Mouse (Mus musculus): ENCODE results near the gene Slc9a3r2. TPM values are rescaled to one million over a fixed set of nuclear protein-coding genes. Genes with fewer than 3 reads are reported as not detected.
A peak's percentile ranks its signal among the peaks of the same experiment; 100 is the strongest.
"Not testable (repeated sequence)": the region's sequence is repeated elsewhere in the genome, so short reads cannot be mapped to it uniquely, and the experiment has no call there.

Slc9a3r2 gene
- polyA plus RNA-seq, 1 experiment from 2014 or later = 10.2 TPM

GRCm38 (mm10) chr17:24686514-24686913, 36.4 kb upstream of the Slc9a3r2 start:
- Histone ChIP-seq H3K4me3 (replicated peaks) (0 out of 2 replicates have a peak overlapping the region, but pooled peaks have one; percentile 6), H3K9ac (no peak overlapping the region), H3K36me3 (peaks cover 11% of the 10 kb centered on the region), H3K4me1 (replicated peaks) (peaks cover 34% of the 10 kb centered on the region), H3K27ac (no peak overlapping the region), H3K27me3 (peaks cover 55% of the 10 kb centered on the region), H3K9me3 (replicated peaks) (no peaks in the 10 kb centered on the region), H3K4me2 (peak overlapping the region; percentile 77)
- 33% methylated on average over 16 of the region's 16 CpGs for WGBS (ENCODE audit: insufficient replicate concordance)
- peak; percentile 53 for DNase-seq
- peak; percentile 51 for ATAC-seq (ENCODE audit: low read depth)

GRCm38 (mm10) chr17:24677500-24678080, 27.5 kb upstream of the Slc9a3r2 start:
- Histone ChIP-seq H3K27ac (no peak overlapping the region), H3K27me3 (no peaks in the 10 kb centered on the region), H3K4me3 (replicated peaks) (no peak overlapping the region), H3K9me3 (replicated peaks) (no peaks in the 10 kb centered on the region), H3K4me2 (no peak overlapping the region), H3K36me3 (peaks cover 65% of the 10 kb centered on the region), H3K9ac (no peak overlapping the region), H3K4me1 (replicated peaks) (peaks cover 45% of the 10 kb centered on the region)
- ATAC-seq (ENCODE audit: low read depth) (peak; percentile 44; the same call in 1 of the 2 replicates), DNase-seq (no peak)
- WGBS (ENCODE audit: insufficient replicate concordance) = 77% methylated on average over 24 of the region's 24 CpGs

- Histone ChIP-seq H3K4me1 (replicated peaks) (peaks cover 52% of the 10 kb centered on the region), H3K27me3 (no peaks in the 10 kb centered on the region), H3K9ac (no peak overlapping the region), H3K27ac (no peak overlapping the region), H3K4me3 (replicated peaks) (no peak overlapping the region), H3K4me2 (no peak overlapping the region), H3K9me3 (replicated peaks) (no peaks in the 10 kb centered on the region), H3K36me3 (peaks cover 58% of the 10 kb centered on the region)
- 88% methylated on average over 5 of the region's 5 CpGs for WGBS (ENCODE audit: insufficient replicate concordance)
- ATAC-seq (ENCODE audit: low read depth) (no peak), DNase-seq (no peak)
These were observed 26.8 kb upstream of the Slc9a3r2 start for GRCm38 (mm10) chr17:24676877-24677276.

- peaks cover 59% of the 10 kb centered on the region for H3K4me1 ChIP-seq (replicated peaks)
- 63% methylated on average over 2 of the region's 2 CpGs for WGBS (ENCODE audit: insufficient replicate concordance)
These were observed 26.1 kb upstream of the Slc9a3r2 start for GRCm38 (mm10) chr17:24676187-24676586.

GRCm38 (mm10) chr17:24674277-24674676, 24.1 kb upstream of the Slc9a3r2 start:
- Histone ChIP-seq H3K4me2 (no peak overlapping the region), H3K27ac (no peak overlapping the region; the same call in 1 of the 2 replicates), H3K4me1 (replicated peaks) (peaks cover 73% of the 10 kb centered on the region), H3K27me3 (no peaks in the 10 kb centered on the region), H3K4me3 (replicated peaks) (no peak overlapping the region), H3K9ac (peak overlapping the region; percentile 35; the same call in 1 of the 2 replicates), H3K9me3 (replicated peaks) (no peaks in the 10 kb centered on the region), H3K36me3 (peaks cover 32% of the 10 kb centered on the region)
- DNase-seq = no peak
- no peak for ATAC-seq (ENCODE audit: low read depth)
- WGBS (ENCODE audit: insufficient replicate concordance) = 61% methylated on average over 7 of the region's 7 CpGs

More at GRCm38 (mm10) chr17:24676187-24676586, 26.1 kb upstream of the Slc9a3r2 start:
- ATAC-seq (ENCODE audit: low read depth) (no peak), DNase-seq (peak; percentile 58)
- H3K4me2 ChIP-seq = no peak overlapping the region
- H3K9me3 ChIP-seq (replicated peaks) = no peaks in the 10 kb centered on the region
- H3K4me3 ChIP-seq (replicated peaks) = no peak overlapping the region
- H3K27me3 ChIP-seq = no peaks in the 10 kb centered on the region
- 0 out of 2 replicates have a peak overlapping the region, but pooled peaks have one; percentile 1 for H3K27ac ChIP-seq
- H3K36me3 ChIP-seq = peaks cover 51% of the 10 kb centered on the region
- 0 out of 2 replicates have a peak overlapping the region, but pooled peaks have one; percentile 14 for H3K9ac ChIP-seq

GRCm38 (mm10) chr17:24672141-24672540, 22.0 kb upstream of the Slc9a3r2 start:
- peak overlapping the region; percentile 85 for H3K4me2 ChIP-seq
- peak overlapping the region; percentile 10; the same call in 1 of the 2 replicates for H3K9ac ChIP-seq
- peak overlapping the region; percentile 51 for H3K27ac ChIP-seq
- peaks cover 79% of the 10 kb centered on the region for H3K4me1 ChIP-seq (replicated peaks)
- no peaks in the 10 kb centered on the region for H3K9me3 ChIP-seq (replicated peaks)
- DNase-seq (no peak), ATAC-seq (ENCODE audit: low read depth) (peak; percentile 3; the same call in 1 of the 2 replicates)
- peak overlapping the region; percentile 91 for H3K4me3 ChIP-seq (replicated peaks)
- 15% methylated on average over 5 of the region's 5 CpGs for WGBS (ENCODE audit: insufficient replicate concordance)
- H3K36me3 ChIP-seq = peaks cover 10% of the 10 kb centered on the region
- no peaks in the 10 kb centered on the region for H3K27me3 ChIP-seq

- Histone ChIP-seq H3K4me2 (peak overlapping the region; percentile 85), H3K9ac (peak overlapping the region; percentile 95), H3K4me1 (replicated peaks) (peaks cover 73% of the 10 kb centered on the region), H3K27me3 (no peaks in the 10 kb centered on the region), H3K4me3 (replicated peaks) (peak overlapping the region; percentile 91), H3K9me3 (replicated peaks) (no peaks in the 10 kb centered on the region), H3K27ac (peak overlapping the region; percentile 58), H3K36me3 (peaks cover 3% of the 10 kb centered on the region; the same call in 1 of the 2 replicates)
- WGBS (ENCODE audit: insufficient replicate concordance) = 47% methylated on average over 5 of the region's 5 CpGs
- ATAC-seq (ENCODE audit: low read depth) (no peak), DNase-seq (no peak)
These were observed 21.2 kb upstream of the Slc9a3r2 start for GRCm38 (mm10) chr17:24671346-24671745.

- Histone ChIP-seq H3K27ac (peak overlapping the region; percentile 90), H3K9ac (peak overlapping the region; percentile 95), H3K36me3 (peaks cover 3% of the 10 kb centered on the region; the same call in 1 of the 2 replicates), H3K4me2 (peak overlapping the region; percentile 85), H3K9me3 (replicated peaks) (no peaks in the 10 kb centered on the region), H3K4me3 (replicated peaks) (peak overlapping the region; percentile 91), H3K27me3 (no peaks in the 10 kb centered on the region), H3K4me1 (replicated peaks) (peaks cover 65% of the 10 kb centered on the region)
- 5% methylated on average over 8 of the region's 8 CpGs for WGBS (ENCODE audit: insufficient replicate concordance)
- no peak for DNase-seq
- ATAC-seq (ENCODE audit: low read depth) = no peak
These were observed 20.2 kb upstream of the Slc9a3r2 start for GRCm38 (mm10) chr17:24670246-24670844.

- Histone ChIP-seq H3K9ac (peak within 1 kb of the TSS; percentile 95), H3K4me1 (replicated peaks) (peaks cover 61% of the 10 kb centered on the region), H3K27me3 (no peaks in the 10 kb centered on the region), H3K36me3 (peaks cover 3% of the 10 kb centered on the region; the same call in 1 of the 2 replicates), H3K4me3 (replicated peaks) (peak within 1 kb of the TSS; percentile 91), H3K4me2 (peak within 1 kb of the TSS; percentile 85), H3K9me3 (replicated peaks) (no peaks in the 10 kb centered on the region), H3K27ac (peak within 1 kb of the TSS; percentile 90)
- ATAC-seq (ENCODE audit: low read depth) (peak; percentile 97), DNase-seq (peak; percentile 91)
- under 1% methylated on average over 80 of the region's 80 CpGs for WGBS (ENCODE audit: insufficient replicate concordance)
These were observed 19.6 kb upstream of the Slc9a3r2 start, which contains the start of gene Zfp598 for GRCm38 (mm10) chr17:24669545-24670245. Gene Zfp598, plus strand, starts transcription at chr17:24669687.

GRCm38 (mm10) chr17:24669214-24669544, 19.1 kb upstream of the Slc9a3r2 start:
- peak overlapping the region; percentile 91 for H3K4me3 ChIP-seq (replicated peaks)
- H3K27me3 ChIP-seq; H3K36me3 ChIP-seq; H3K9me3 ChIP-seq (replicated peaks); DNase-seq: not testable (repeated sequence)
- peak overlapping the region; percentile 90 for H3K27ac ChIP-seq
- peak overlapping the region; percentile 95 for H3K9ac ChIP-seq
- peak overlapping the region; percentile 85 for H3K4me2 ChIP-seq
- ATAC-seq (ENCODE audit: low read depth) = peak; percentile 4; the same call in 1 of the 2 replicates
- 5% methylated on average over 15 of the region's 15 CpGs for WGBS (ENCODE audit: insufficient replicate concordance)
- H3K4me1 ChIP-seq (replicated peaks) = peaks cover 56% of the 10 kb centered on the region

- ATAC-seq (ENCODE audit: low read depth) (no peak), DNase-seq (peak; percentile 55)
- H3K9ac ChIP-seq = no peak overlapping the region
These were observed 17.3 kb upstream of the Slc9a3r2 start for GRCm38 (mm10) chr17:24667416-24667815.

More at GRCm38 (mm10) chr17:24667416-24667815, 17.3 kb upstream of the Slc9a3r2 start:
- Histone ChIP-seq H3K36me3 (no peaks in the 10 kb centered on the region), H3K4me2 (no peak overlapping the region), H3K27me3 (peaks cover 6% of the 10 kb centered on the region), H3K27ac (no peak overlapping the region), H3K4me1 (replicated peaks) (peaks cover 40% of the 10 kb centered on the region), H3K4me3 (replicated peaks) (no peak overlapping the region), H3K9me3 (replicated peaks) (no peaks in the 10 kb centered on the region)
- WGBS (ENCODE audit: insufficient replicate concordance) = 22% methylated on average over 6 of the region's 6 CpGs

All from liver, embryonic 13.5 days (tissue).